Mouse (Mus musculus): ENCODE data around the gene Als2. TPM values are rescaled to one million over a fixed set of nuclear protein-coding genes. Genes with fewer than 3 reads are reported as not detected.

Gene Als2
- total and polyA plus RNA-seq, 3 experiments: 2.8 to 9.9 (median 9.8) TPM

DNA sequence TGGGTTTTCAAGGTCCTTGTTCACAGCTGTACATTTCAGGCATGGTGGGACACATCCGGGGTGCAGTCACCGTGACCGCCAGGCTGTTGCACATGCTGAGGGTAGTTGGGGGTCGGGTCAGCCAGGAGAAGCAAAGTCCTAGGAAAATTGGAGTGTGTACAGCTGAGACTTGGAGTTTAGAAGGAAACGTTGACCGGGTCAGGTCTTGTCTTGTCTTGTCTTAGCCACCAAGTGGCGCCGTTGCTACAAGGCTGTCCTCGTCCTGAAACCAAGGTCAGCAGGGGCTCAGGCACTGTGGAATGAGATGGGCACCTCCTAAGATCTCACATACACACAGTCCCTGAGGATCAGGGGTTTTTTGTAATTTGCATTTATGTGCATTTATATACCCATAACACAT is 10.6 kb upstream of the Als2 start:
- Histone ChIP-seq H3K79me2 (replicated peaks; ENCODE audit: control insufficient read depth, insufficient read depth, low read length) (no peaks in the 10 kb centered on the region), H3K27me3 (ENCODE audit: control insufficient read depth, insufficient read depth, low read length) (0 out of 2 replicates have a peak, but pooled peaks cover 1% of the 10 kb centered on the region), H3K27ac (no peak overlapping the region), H3K9ac (ENCODE audit: low read depth, low read length) (no peak overlapping the region), H3K36me3 (ENCODE audit: control insufficient read depth, insufficient read depth, low read length) (no peaks in the 10 kb centered on the region), H3K4me1 (ENCODE audit: control insufficient read depth, insufficient read depth, low read length) (no peaks in the 10 kb centered on the region), H3K4me3 (no peak overlapping the region)
- TF ChIP-seq POLR2A (IDR thresholded peaks at IDR 0.05; ENCODE audit: insufficient read depth, low read depth, low read length): no peak
- peak; percentile 74 for TF ChIP-seq CTCF (IDR thresholded peaks at IDR 0.05)
- intact Hi-C loops (cut with DNase I): loop anchor here (2.0 to 10.0 kb wide), 2 partner anchors 337 to 375 kb away; no protein-coding TSS in a partner anchor
- peak; percentile 32 to 41 for DNase-seq
- 6% methylated on average over 9 of the region's 9 CpGs for WGBS

DNA sequence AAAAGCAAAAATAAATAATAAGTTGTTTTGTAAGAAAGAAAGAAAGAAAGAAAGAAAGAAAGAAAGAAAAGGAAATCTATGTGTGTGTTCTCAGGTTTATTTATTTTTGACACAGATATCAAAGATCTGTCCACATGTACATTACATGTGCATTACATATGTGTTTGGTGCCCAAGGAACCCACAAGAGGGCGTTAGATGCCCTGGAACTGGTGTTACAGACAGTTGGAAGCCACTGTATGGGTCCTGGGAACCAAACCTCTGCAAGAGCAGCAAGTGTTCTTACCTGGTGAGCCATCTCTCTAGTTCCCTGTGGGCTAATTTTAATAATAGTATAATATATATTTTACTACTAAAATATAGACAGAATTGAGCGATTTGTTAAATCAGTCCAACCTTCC is 6.7 kb upstream of the Als2 start:
- no peak overlapping the region for H3K27ac ChIP-seq
- 58% methylated on average over 2 of the region's 2 CpGs for WGBS
- TF ChIP-seq POLR2A (IDR thresholded peaks at IDR 0.05; ENCODE audit: insufficient read depth, low read depth, low read length): no peak
- no peak for TF ChIP-seq EP300 (IDR thresholded peaks at IDR 0.05; ENCODE audit: insufficient read depth, low read depth, low read length)
- no peak for TF ChIP-seq CTCF (IDR thresholded peaks at IDR 0.05)
- no peaks in the 10 kb centered on the region for H3K27me3 ChIP-seq (ENCODE audit: control insufficient read depth, insufficient read depth, low read length)
- no peaks in the 10 kb centered on the region for H3K79me2 ChIP-seq (replicated peaks; ENCODE audit: control insufficient read depth, insufficient read depth, low read length)
- DNase-seq: no peak
- no peak overlapping the region for H3K9ac ChIP-seq (ENCODE audit: low read depth, low read length)
- H3K4me1 ChIP-seq (ENCODE audit: control insufficient read depth, insufficient read depth, low read length): no peaks in the 10 kb centered on the region
- H3K36me3 ChIP-seq (ENCODE audit: control insufficient read depth, insufficient read depth, low read length): no peaks in the 10 kb centered on the region
- no peak overlapping the region for H3K4me3 ChIP-seq
- intact Hi-C loops (cut with DNase I): loop anchor here (10.0 kb wide), 1 partner anchor 341 kb away; no protein-coding TSS in a partner anchor

DNA sequence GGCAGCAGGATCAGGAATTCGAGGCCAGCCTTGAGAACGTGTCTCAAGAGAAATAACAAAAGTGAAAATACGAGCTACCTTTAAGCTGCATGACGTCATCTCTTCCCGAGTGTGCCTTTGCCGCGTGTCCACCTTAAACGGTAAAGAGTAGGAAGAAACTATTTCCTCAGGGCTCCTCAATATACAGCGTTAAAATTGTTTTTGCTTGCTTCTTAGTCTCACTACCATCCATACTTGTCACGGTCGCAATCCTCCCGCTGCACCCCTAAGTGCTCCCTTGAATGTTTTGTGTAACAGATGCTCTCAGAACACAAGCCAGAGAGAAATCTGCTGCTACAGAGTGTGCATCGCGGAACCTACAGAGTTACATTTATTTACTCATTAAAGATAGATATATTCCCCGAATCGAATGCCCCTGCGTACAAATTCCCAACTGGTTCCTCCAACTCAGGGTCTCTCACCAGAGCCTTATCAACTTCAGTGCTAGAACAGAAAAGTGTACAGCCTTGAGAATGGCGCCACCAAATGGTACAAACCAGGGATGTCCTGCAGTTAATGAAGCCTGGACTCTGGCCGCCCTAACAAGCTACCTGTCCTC is 682 bp upstream of the Als2 start:
- Histone ChIP-seq H3K27ac (peak overlapping the region; percentile 89), H3K9ac (ENCODE audit: low read depth, low read length) (peak overlapping the region; percentile 63), H3K36me3 (ENCODE audit: control insufficient read depth, insufficient read depth, low read length) (no peaks in the 10 kb centered on the region), H3K79me2 (replicated peaks; ENCODE audit: control insufficient read depth, insufficient read depth, low read length) (no peaks in the 10 kb centered on the region), H3K4me1 (ENCODE audit: control insufficient read depth, insufficient read depth, low read length) (no peaks in the 10 kb centered on the region; the same call in 1 of the 2 replicates), H3K4me3 (peak overlapping the region; percentile 88), H3K27me3 (ENCODE audit: control insufficient read depth, insufficient read depth, low read length) (no peaks in the 10 kb centered on the region)
- WGBS: under 1% methylated on average over 19 of the region's 19 CpGs
- TF ChIP-seq CTCF (IDR thresholded peaks at IDR 0.05) (peak; percentile 85), POLR2A (IDR thresholded peaks at IDR 0.05; ENCODE audit: insufficient read depth, low read depth, low read length) (no peak), EP300 (IDR thresholded peaks at IDR 0.05; ENCODE audit: insufficient read depth, low read depth, low read length) (0 out of 2 replicates have a peak, but pooled peaks have one; percentile 47)
- intact Hi-C loops (cut with DNase I): loop anchor here (1.0 to 10.0 kb wide), 6 partner anchors 93 to 465 kb away; partner anchors contain the start of genes Fzd7, Stradb and Trak2
- DNase-seq: peak; percentile 67 to 70

DNA sequence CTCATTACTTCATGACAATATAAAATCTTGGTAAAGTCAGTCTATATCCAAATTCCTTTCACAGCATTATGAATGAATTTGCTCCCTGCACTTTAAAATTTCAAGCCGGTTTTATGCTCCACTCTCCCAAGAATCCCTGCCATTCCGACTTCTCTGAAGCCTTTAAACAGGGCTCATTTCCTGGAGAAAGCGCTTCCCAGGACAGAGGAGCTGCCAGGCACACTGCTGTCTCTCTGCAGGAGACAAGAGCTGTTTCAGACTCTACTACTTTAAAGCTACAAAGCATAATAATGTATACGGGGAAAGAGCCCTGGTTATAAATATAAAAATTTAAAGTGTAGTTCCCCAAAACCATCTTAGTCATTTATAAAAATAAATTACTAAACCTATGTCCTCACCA is 7.8 kb downstream of the Als2 start:
- Histone ChIP-seq H3K79me2 (replicated peaks; ENCODE audit: control insufficient read depth, insufficient read depth, low read length) (no peaks in the 10 kb centered on the region; the same call in 1 of the 2 replicates), H3K9ac (ENCODE audit: low read depth, low read length) (no peak overlapping the region), H3K4me3 (no peak overlapping the region), H3K36me3 (ENCODE audit: control insufficient read depth, insufficient read depth, low read length) (no peaks in the 10 kb centered on the region), H3K4me1 (ENCODE audit: control insufficient read depth, insufficient read depth, low read length) (no peaks in the 10 kb centered on the region), H3K27ac (no peak overlapping the region), H3K27me3 (ENCODE audit: control insufficient read depth, insufficient read depth, low read length) (no peaks in the 10 kb centered on the region)
- DNase-seq: no peak
- intact Hi-C loops (cut with DNase I): no loop called here
- 62% methylated on average over 4 of the region's 4 CpGs for WGBS
- TF ChIP-seq POLR2A (IDR thresholded peaks at IDR 0.05; ENCODE audit: insufficient read depth, low read depth, low read length) (no peak), EP300 (IDR thresholded peaks at IDR 0.05; ENCODE audit: insufficient read depth, low read depth, low read length) (no peak)

DNA sequence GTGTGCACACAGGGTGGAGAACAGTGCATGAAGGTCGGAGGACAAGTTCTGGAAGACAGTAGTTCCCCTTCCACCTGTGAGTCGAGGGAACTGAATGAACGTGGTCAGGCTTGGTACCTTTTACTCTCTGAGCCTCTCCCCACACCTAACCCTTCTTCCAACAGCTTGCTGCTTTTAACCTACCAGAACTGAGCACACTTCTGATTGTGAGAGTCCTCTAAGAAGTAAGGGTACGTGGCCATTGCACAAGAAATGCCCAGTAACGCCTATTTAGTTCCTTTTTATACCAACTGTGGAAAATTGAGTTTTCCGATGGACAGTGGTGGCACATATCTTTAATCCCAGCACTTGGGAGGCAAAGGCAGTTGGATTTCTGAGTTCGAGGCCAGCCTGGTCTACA is 8.5 kb downstream of the Als2 start:
- DNase-seq: no peak
- Histone ChIP-seq H3K79me2 (replicated peaks; ENCODE audit: control insufficient read depth, insufficient read depth, low read length) (no peaks in the 10 kb centered on the region; the same call in 1 of the 2 replicates), H3K4me1 (ENCODE audit: control insufficient read depth, insufficient read depth, low read length) (no peaks in the 10 kb centered on the region), H3K27me3 (ENCODE audit: control insufficient read depth, insufficient read depth, low read length) (no peaks in the 10 kb centered on the region), H3K36me3 (ENCODE audit: control insufficient read depth, insufficient read depth, low read length) (no peaks in the 10 kb centered on the region), H3K27ac (no peak overlapping the region), H3K9ac (ENCODE audit: low read depth, low read length) (no peak overlapping the region), H3K4me3 (no peak overlapping the region)
- 92% methylated on average over 7 of the region's 7 CpGs for WGBS
- intact Hi-C loops (cut with DNase I): no loop called here
- TF ChIP-seq EP300 (IDR thresholded peaks at IDR 0.05; ENCODE audit: insufficient read depth, low read depth, low read length) (no peak), CTCF (IDR thresholded peaks at IDR 0.05) (no peak), POLR2A (IDR thresholded peaks at IDR 0.05; ENCODE audit: insufficient read depth, low read depth, low read length) (no peak)

DNA sequence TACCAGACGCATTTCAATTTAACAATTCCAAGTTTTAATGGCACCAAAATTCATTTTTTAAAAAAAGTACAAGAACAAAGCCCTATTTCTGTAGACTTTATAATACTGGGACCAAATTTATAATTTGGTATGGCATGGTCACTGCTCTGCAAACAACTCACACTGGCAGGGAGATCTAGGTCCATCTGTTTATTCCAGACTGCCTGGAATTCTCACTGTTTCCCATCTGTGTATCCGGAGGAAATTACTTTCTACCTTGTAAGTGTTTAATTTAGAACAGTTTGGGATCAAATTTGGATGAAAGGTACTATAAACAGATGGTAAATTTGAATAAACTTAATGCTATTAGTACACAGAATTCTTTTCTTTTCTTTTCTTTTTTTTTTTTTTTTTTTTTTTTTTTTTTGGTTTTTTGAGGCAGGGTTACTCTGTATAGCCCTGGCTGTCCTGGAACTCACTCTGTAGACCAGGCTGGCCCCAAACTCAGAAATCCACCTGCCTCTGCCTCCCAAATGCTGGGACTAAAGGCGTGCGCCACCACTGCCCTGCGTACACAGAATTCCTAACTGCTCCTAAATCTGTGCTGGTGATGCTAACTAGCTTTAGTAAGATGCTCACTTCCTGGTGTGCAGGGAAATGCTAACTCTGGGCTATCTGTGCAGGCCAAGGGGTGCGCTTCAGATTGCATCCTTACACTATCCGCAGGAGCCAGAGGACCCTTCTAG is 14.8 kb downstream of the Als2 start:
- intact Hi-C loops (cut with DNase I): no loop called here
- Histone ChIP-seq H3K36me3 (ENCODE audit: control insufficient read depth, insufficient read depth, low read length) (no peaks in the 10 kb centered on the region), H3K27me3 (ENCODE audit: control insufficient read depth, insufficient read depth, low read length) (no peaks in the 10 kb centered on the region), H3K4me3 (no peak overlapping the region), H3K4me1 (ENCODE audit: control insufficient read depth, insufficient read depth, low read length) (no peaks in the 10 kb centered on the region), H3K79me2 (replicated peaks; ENCODE audit: control insufficient read depth, insufficient read depth, low read length) (no peaks in the 10 kb centered on the region), H3K9ac (ENCODE audit: low read depth, low read length) (no peak overlapping the region), H3K27ac (no peak overlapping the region)
- TF ChIP-seq EP300 (IDR thresholded peaks at IDR 0.05; ENCODE audit: insufficient read depth, low read depth, low read length) (no peak), POLR2A (IDR thresholded peaks at IDR 0.05; ENCODE audit: insufficient read depth, low read depth, low read length) (no peak), CTCF (IDR thresholded peaks at IDR 0.05) (no peak)
- WGBS: 88% methylated on average over 7 of the region's 7 CpGs
- no peak for DNase-seq

Data from heart, adult 2 months (tissue).